Mouse (Mus musculus) adrenal gland, postnatal 4 days (tissue): ENCODE data around the gene A730015C16Rik. TPM values are rescaled to one million over a fixed set of nuclear protein-coding genes. Genes with fewer than 3 reads are reported as not detected.

ENCODE experiments used
- DNase-seq, 2 experiments: peaks; one replicate each; pipeline ENCODE4 v3.0.0; 2021 to 2022; ENCODE audit warnings: low spot score in 2 of 2, mixed read lengths in 2 of 2
- total RNA-seq, 2 experiments: library from RNA; stranded (reverse); gene quantifications; 2 replicates each; pipeline ENCODE4 v1.2.3; 2021

Gene A730015C16Rik
- total RNA-seq, 2 experiments from 2014 or later, result 0.25 to 0.34 TPM

DNA sequence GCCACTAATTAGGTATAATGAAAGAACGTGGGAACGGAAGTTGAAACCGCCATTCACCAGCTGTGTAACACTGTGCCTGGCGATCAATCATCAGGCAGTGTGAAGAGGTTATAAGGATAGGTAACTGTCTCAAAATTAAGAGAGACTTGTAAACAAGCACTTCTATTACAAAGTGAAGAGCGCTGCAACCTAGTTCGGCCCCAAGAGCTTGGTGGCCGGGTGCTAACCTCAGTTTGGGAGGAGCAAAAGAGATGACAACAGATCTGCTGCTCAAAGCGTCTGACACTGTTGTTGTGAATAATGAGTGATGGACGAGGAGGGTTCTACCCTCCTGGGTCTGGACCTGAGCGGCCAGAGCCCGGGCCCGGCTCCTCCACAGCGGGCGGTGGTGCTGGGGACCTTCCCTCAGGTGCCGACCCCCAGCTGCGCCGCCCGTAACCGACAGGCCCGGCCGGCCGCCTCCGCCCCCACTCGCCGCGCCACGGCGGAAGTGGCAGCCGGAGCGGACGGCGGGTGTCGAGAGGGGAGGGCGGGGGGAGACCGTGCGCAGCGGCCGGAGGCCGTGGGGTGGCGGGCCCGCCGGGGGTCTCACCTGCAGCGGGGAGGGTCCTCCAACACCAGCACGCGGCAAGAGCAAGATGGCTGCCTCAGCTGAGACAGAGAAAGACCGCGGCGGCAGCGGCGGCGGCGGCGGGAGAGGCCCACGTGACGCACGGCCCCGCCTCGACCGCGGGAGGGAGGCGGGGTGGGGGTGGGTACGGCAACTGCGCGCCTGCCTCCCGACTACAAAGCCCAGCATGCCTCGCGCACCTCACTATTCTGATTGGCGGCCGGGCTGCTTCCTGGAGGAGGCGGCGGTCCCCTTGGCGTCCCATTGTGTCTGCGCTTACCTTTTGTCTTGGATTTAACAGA lies 15.2 kb downstream of the A730015C16Rik start, which contains the start of gene Btf3l4:
Gene Btf3l4 (minus strand): TSS at position 699 of the 912 bp plus-strand sequence.
- peak; percentile 72 to 78 for DNase-seq

DNA sequence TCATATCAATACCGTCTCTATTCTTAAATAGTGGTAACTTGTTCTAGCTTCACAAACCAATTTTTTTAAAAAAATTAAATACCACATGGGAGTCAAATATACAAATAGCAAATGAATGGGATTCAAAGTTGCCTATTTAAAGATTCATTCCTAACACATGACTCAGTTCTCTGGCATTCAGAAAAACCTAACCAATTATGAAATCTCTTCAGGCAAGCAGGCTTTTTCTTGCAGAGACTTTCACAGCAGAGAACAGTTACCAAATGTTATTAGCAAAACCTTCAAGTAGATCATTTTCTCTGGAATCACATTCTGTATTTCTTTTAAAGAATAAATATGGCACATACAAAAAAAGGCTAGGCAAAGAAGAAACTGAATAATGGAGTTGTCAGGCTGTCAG lies 17.7 kb downstream of the A730015C16Rik start:
- no peak for DNase-seq

DNA sequence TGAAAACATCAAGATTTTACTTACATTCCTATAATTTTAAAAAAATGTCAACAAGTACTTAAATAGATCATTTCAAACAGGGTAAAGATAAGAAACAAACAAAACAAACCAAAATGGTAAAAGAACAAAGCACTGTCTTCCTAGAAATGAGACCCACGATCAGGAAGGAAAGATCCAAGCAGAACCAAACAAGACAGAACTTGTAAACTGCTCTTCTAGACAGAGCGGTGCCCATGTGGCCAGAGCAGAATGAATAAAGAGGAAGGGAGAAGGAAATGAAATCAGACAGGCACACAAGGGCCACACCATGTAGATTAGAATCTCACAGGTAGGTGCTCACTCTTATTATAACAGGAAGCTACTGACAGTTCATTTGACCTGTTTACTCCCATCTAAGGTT lies 21.8 kb downstream of the A730015C16Rik start:
- DNase-seq, result no peak

DNA sequence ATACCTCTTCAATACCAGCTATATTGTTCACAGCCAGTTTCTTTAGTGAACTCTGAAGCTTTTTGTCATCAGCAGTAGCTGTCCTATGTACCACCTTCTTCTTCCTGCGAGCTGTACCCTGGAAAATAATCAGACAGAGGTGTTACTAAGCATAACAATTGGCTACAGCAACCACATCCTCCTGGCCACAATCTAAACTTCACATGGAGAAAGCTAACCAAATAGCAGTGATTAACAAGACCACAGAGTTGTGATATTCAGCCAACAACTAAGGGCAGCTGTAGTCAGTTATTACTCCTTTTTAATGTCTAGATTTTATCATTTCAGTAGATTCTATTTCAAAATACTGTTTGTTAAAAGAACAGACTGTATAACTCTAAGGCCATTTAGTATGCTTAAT lies 22.3 kb downstream of the A730015C16Rik start:
- no peak for DNase-seq

DNA sequence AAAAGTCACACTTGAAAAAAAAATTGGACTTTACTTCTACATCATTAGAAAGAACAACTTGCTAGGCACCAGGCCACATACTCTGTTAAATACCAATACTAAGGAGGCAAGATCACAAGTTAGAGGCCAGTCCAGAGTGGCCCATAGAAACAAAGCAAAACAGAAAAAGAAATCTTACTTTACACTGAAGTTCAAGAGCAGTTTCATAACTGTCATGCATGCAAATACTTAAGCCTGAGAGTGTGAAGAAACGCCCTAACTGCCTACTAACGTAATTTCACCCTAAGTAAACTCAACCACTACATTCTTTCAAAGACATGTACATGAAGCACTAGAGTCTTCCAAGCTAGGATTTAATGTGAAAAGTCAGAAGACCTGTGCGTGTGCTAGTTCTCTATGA lies 22.7 kb downstream of the A730015C16Rik start:
- no peak for DNase-seq

DNA sequence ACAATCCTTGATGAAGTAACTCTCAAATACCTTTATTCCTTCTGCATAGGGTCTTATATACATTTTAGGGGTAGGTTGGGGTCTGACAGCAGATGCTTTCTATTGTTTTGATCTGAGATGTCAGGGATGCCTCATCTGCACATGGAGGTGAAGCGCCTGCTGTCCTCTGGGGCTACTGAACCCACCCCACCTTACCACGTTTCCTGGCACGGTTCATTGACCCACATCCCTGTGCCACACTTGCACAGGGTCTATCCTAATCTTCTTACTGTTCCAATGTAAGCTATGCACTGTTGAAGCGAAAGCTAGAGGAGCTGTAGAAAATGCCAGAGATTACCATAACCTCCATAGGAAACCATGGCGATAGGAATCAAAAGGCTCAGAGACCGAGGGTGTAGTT lies 36.9 kb downstream of the A730015C16Rik start:
- no peak for DNase-seq

DNA sequence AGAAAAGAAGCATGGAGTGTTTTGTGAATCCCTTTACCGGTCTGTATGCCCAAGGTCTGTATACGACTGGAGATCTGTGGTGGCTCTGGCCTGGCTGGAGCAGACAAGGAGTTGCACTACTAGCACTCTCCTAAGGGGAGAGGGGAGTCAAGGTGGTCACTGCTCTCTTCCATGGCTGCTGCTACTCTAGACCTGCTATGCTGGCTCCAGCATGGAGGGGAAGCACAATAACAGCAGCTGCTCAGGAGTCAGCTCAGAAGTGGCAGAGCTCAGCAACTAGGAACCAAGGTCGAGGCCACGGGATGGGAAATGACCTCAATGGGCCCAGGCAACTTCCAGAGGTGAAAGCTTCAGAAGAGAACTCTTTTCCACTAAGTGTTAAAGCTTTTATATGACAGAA lies 37.3 kb downstream of the A730015C16Rik start:
- DNase-seq, result no peak

DNA sequence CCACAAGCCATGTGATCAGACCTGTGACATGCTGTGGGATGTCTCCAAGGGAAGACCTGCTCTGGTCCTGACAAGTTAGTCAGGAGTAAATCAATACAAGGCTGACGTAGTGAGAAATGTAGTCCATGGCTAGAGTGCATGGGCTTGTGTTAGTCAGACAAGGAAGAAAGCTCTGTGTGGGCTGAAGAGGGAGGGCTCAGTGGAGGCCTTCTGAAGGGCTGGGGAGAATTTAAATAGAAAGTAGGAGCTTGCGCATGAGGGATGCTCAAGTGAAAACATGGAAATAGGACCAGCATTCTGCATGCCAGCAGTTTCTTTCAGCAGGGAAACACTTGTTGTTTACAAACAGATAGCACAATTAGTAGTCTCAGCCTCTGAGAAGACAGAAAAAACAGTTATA lies 44.9 kb downstream of the A730015C16Rik start:
- no peak for DNase-seq

DNA sequence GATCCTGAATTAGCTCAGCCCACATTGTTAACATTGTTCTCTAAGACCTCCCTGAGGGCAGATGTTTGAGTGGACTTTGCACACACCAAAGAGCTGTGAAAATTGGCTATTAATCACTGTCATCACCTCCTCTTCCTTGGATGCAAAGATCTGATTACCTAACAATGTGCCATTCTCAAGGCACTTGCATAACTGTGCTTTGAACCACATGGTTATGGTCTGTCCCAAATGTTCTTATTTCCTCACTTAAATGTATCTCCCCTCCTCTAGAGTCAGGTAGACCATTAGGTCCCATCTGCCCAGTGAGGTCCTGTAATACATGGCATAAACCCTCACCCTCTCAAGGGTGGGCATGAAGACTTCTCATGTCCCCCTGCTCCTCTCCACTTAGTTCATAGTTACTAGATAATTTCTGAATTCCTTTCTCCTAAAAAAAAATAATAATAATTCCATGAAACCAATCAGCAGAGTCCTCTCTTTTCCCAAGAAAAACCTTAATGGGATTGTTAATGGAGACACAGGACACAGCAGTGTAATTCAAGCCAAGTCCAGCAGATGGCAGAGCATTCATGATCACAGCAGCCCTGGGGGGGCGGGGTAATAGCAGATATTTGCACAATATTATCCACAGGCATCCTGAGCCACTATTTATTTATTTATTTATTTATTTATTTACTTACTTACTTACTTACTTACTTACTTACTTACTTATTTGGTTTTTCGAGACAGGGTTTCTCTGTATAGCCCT lies 50.2 kb downstream of the A730015C16Rik start:
- DNase-seq, result peak; percentile 28 to 45

Other genes with a start within 250 kb of the A730015C16Rik start
- 10 to 100 TPM; 64.0 to 70.8 TPM for gene Cc2d1b, start 228.7 kb downstream of the A730015C16Rik start, total RNA-seq
- gene 3110021N24Rik, start 129.0 kb downstream of the A730015C16Rik start, total RNA-seq, result 1 to 10 TPM; 1.7 to 2.0 TPM
- 10 to 100 TPM; 27.1 to 27.8 TPM for gene Zfyve9, start 67.8 kb downstream of the A730015C16Rik start, total RNA-seq
- 100 to 1,000 TPM; 144 to 146 TPM for gene Btf3l4, start 15.0 kb downstream of the A730015C16Rik start, total RNA-seq
- 10 to 100 TPM; 81.4 to 82.4 TPM for gene Txndc12, start 14.0 kb downstream of the A730015C16Rik start, total RNA-seq
- 10 to 100 TPM; 26.3 to 26.9 TPM for gene Kti12, start 834 bp downstream of the A730015C16Rik start, total RNA-seq
- 10 to 100 TPM; 71.4 to 76.1 TPM for gene Rab3b, start 30.4 kb upstream of the A730015C16Rik start, total RNA-seq
- gene Nrd1, start 152.0 kb upstream of the A730015C16Rik start, total RNA-seq, result 100 to 1,000 TPM; 112 to 117 TPM